Mouse (Mus musculus) megakaryocyte, embryonic 14.5 days (primary cell): ENCODE measurements around the gene Pbld2.

Source experiments
- FLI1 ChIP-seq: IDR thresholded peaks from 2 replicates; pipeline ENCODE4 v1.6.1; 2012; ENCODE audit warnings: low read length, inconsistent platforms, mixed read lengths
- GATA1 ChIP-seq: IDR thresholded peaks from 3 replicates; pipeline ENCODE4 v1.6.1; 2012; ENCODE audit warnings: mixed read lengths, low read length, inconsistent platforms, borderline replicate concordance

GRCm38 (mm10) chr10:62984072-62984471, 40.0 kb upstream of the Pbld2 start:
- TF ChIP-seq GATA1 (no peak), FLI1 (no peak)
